Mouse (Mus musculus) intestine, embryonic 16.5 days (tissue): Measurements from ENCODE around the gene Fam187a. TPM values are rescaled to one million over a fixed set of nuclear protein-coding genes. Genes with fewer than 3 reads are reported as not detected.
A peak's percentile ranks its signal among the peaks of the same experiment; 100 is the strongest.

Experiments used
- ATAC-seq: fragments of 200-750 bp; cut with Nextera tagmentation; 2 replicates; pipeline ENCODE4 v1.8.0; 2017; ENCODE audit warnings: moderate TSS enrichment, moderate library complexity
- H3K27ac ChIP-seq: fragments of 300-500 bp; sonication (generic); 2 replicates; pipeline ENCODE4 v1.5.1; 2014; ENCODE audit warnings: mild to moderate bottlenecking, low read length
- H3K27me3 ChIP-seq: fragments of 300-500 bp; sonication (generic); replicated peaks from 2 replicates; pipeline ENCODE4 v1.6.1; 2014; ENCODE audit warnings: low read length, control low read depth, mixed read lengths; ENCODE audit not compliant: control insufficient read depth, insufficient read depth
- H3K36me3 ChIP-seq: fragments of 300-500 bp; sonication (generic); 2 replicates; pipeline ENCODE4 v1.6.1; 2014; ENCODE audit warnings: low read length, control low read depth; ENCODE audit not compliant: control insufficient read depth, insufficient read depth
- H3K4me1 ChIP-seq: fragments of 300-500 bp; sonication (generic); 2 replicates; pipeline ENCODE4 v1.6.1; 2014; ENCODE audit warnings: low read length, control low read depth, mixed read lengths; ENCODE audit not compliant: control insufficient read depth, insufficient read depth
- H3K4me2 ChIP-seq: fragments of 300-500 bp; sonication (generic); 2 replicates; pipeline ENCODE4 v1.6.1; 2014; ENCODE audit warnings: low read depth, low read length, control low read depth
- H3K4me3 ChIP-seq: fragments of 300-500 bp; sonication (generic); 2 replicates; pipeline ENCODE4 v1.5.1; 2014; ENCODE audit warnings: mild to moderate bottlenecking, low read length
- H3K9ac ChIP-seq: fragments of 300-500 bp; sonication (generic); 2 replicates; pipeline ENCODE4 v1.6.1; 2014; ENCODE audit warnings: low read depth, low read length
- H3K9me3 ChIP-seq: fragments of 300-500 bp; sonication (generic); 2 replicates; pipeline ENCODE4 v1.6.1; 2016; ENCODE audit warnings: low read length, control low read depth; ENCODE audit not compliant: control insufficient read depth
- WGBS: fragments of 180-500 bp; shearing (Covaris S2); extraction: QIAGEN DNeasy Blood & Tissue Kit; methylation state at CpG from one replicate; pipeline ENCODE4 v1.1.7; 2014; 5-methylcytosine and 5-hydroxymethylcytosine counted together
- polyA plus RNA-seq: library from polyadenylated mRNA; unstranded; fragments of >200 nt; fragmentation: Nextera tagmentation; extraction: Ambion mirVana; gene quantifications from 2 replicates; pipeline ENCODE4 v1.2.1, GENCODE M21; 2015

Gene Fam187a
- polyA plus RNA-seq, 1 experiment from 2014 or later = not detected

GRCm38 (mm10) chr11:102902107-102902506 is 17.1 kb downstream of the Fam187a start:
- Histone ChIP-seq H3K36me3 (peaks cover 4% of the 10 kb centered on the region; the same call in 1 of the 2 replicates), H3K4me3 (no peak overlapping the region), H3K4me2 (no peak overlapping the region), H3K9ac (no peak overlapping the region), H3K9me3 (no peaks in the 10 kb centered on the region), H3K4me1 (no peaks in the 10 kb centered on the region), H3K27me3 (no peaks in the 10 kb centered on the region), H3K27ac (no peak overlapping the region)
- no peak for ATAC-seq
- WGBS = 86% methylated on average over 5 of the region's 5 CpGs

DNA sequence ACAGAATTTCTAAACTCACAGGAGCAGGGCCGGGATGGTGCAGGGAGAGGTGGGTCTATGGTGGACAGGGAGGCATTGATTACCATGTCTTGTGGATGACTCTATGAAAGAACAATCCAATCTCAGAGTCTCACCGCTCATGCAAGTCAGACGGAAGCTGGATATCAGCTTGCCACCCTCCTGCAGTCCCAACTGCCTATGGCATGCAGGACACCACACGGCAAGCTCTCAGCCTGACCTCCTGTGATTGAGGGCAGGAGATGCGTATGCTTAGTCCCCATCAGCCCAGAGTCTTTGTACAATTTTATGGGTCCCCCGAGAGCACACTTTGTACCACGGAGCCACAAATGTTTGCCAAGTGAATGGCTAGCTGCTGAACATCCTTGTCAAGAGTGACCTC is 18.7 kb downstream of the Fam187a start:
- Histone ChIP-seq H3K9ac (no peak overlapping the region), H3K27me3 (no peaks in the 10 kb centered on the region), H3K4me1 (no peaks in the 10 kb centered on the region), H3K4me2 (no peak overlapping the region), H3K4me3 (no peak overlapping the region), H3K9me3 (no peaks in the 10 kb centered on the region), H3K27ac (no peak overlapping the region), H3K36me3 (peaks cover 7% of the 10 kb centered on the region; the same call in 1 of the 2 replicates)
- 69% methylated on average over 7 of the region's 7 CpGs for WGBS
- ATAC-seq = no peak

DNA sequence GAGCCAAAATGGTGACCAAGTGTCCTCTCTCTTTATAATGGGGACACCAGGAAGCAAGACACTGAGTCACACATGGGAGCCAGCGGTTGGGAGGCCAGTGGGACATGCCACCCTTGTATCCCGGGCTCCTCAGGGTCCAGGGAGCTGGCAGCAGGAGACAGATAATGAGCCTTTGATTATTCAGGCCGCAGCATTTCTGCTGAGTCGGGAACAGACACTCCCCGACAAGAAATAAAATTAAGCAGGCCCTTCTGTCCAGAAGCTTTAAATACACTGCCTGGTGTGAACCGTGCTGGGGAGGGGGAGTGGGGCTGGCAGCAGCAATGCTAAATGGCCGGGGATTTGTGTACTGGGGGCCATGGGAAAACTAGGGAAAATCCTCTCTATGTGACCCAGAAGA is 26.4 kb downstream of the Fam187a start:
- Histone ChIP-seq H3K9ac (no peak overlapping the region), H3K4me2 (no peak overlapping the region), H3K4me3 (no peak overlapping the region), H3K27me3 (no peaks in the 10 kb centered on the region), H3K27ac (no peak overlapping the region), H3K9me3 (no peaks in the 10 kb centered on the region), H3K36me3 (peaks cover 34% of the 10 kb centered on the region), H3K4me1 (no peaks in the 10 kb centered on the region)
- 69% methylated on average over 7 of the region's 7 CpGs for WGBS
- no peak for ATAC-seq

DNA sequence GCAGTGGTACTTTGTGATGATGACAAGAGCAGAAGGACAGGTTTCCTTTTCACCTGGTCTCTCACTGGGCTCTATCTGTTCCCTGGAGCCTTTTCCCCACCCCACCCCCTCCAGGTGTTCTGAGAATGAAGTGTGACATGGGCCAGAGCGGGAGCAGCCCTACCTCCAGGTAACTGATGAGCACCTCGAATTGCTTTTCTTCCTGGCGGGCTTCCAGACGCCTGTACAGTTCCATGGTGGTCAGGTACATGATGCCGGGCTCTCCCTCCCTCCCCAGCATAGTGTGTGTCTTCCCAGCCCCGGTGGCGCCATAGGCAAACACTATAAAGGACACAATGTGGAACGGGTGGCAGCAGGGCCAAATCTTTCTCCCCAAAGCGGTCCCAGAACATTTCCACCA is 30.4 kb downstream of the Fam187a start:
- WGBS = 90% methylated on average over 9 of the region's 9 CpGs
- Histone ChIP-seq H3K4me2 (no peak overlapping the region), H3K36me3 (peaks cover 23% of the 10 kb centered on the region), H3K9ac (no peak overlapping the region), H3K27ac (no peak overlapping the region), H3K9me3 (no peaks in the 10 kb centered on the region), H3K4me1 (no peaks in the 10 kb centered on the region), H3K4me3 (no peak overlapping the region), H3K27me3 (no peaks in the 10 kb centered on the region)
- no peak for ATAC-seq

GRCm38 (mm10) chr11:102918077-102918476 is 33.1 kb downstream of the Fam187a start:
- ATAC-seq = no peak
- Histone ChIP-seq H3K9me3 (no peaks in the 10 kb centered on the region), H3K27ac (no peak overlapping the region), H3K36me3 (peaks cover 21% of the 10 kb centered on the region), H3K4me2 (no peak overlapping the region), H3K4me3 (no peak overlapping the region), H3K9ac (no peak overlapping the region), H3K4me1 (peaks cover 6% of the 10 kb centered on the region; the same call in 1 of the 2 replicates), H3K27me3 (no peaks in the 10 kb centered on the region)
- 83% methylated on average over 4 of the region's 4 CpGs for WGBS

DNA sequence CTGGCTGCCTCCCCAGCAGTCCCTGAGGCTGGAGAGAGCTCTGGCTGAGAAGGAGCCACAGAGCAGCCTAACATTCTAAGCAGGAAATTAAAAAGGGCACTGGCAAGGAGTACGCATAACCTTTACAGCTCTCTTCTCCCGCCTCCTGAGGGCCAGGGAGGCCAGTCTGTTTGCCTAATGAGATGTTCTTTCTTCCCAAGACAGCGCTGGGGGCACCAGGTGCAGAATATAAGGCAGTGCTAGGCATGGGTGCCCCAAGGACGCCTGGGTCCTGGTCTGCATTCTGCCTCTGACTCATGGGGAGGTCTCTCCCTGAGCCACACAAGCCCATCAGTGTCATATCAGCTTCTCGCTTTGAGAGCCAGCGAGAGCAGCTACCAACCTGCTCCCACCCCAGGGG is 36.5 kb downstream of the Fam187a start:
- 78% methylated on average over 6 of the region's 6 CpGs for WGBS
- H3K9ac ChIP-seq = peak overlapping the region; percentile 17; the same call in 1 of the 2 replicates
- no peaks in the 10 kb centered on the region for H3K36me3 ChIP-seq
- H3K4me2 ChIP-seq = no peak overlapping the region
- H3K4me3 ChIP-seq = no peak overlapping the region
- H3K9me3 ChIP-seq = no peaks in the 10 kb centered on the region
- H3K27me3 ChIP-seq = no peaks in the 10 kb centered on the region
- peaks cover 6% of the 10 kb centered on the region; the same call in 1 of the 2 replicates for H3K4me1 ChIP-seq
- H3K27ac ChIP-seq = no peak overlapping the region
- no peak for ATAC-seq

DNA sequence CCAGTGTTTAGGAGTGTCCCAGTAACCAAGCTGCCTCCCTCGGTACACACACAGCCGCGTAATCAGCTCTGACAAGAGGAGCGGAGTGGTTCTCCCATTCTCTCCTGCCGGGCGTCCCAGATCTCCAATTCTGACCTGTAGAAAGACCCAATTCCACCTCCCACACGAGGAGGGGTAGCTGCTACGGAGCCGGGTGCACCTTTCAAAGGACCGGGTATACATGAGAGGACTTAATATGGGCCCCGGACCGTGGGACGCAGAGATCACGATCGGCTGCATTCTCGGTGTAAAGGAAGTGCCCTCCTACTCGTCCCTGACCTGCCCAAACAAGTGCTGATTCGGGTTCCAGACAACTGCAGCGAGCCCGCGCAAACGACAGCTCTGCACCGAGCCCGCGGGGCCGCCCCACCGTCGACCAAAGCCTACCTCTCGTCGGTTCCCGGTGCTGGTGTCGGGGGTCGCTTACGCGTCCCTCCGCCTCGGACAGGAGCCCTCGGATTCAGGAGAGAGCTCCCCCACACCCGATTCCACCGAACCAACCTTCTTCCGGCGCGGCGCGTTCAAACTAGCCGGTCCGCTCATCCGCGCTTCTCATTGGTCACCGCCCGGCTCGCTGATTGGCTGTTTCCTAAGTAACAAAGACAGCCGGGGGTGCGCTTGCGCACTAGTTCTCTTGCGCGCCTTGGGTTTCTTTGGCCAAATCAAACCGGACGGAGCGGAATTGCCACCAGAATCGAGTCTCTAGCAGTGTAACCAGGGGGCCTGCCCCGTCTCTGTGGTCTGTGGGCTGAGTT is 39.8 kb downstream of the Fam187a start, which contains the start of gene Kif18b:
Kif18b (minus strand) TSS at position 568 of the 794 bp plus-strand sequence.
- under 1% methylated on average over 62 of the region's 62 CpGs for WGBS
- peaks cover 6% of the 10 kb centered on the region; the same call in 1 of the 2 replicates for H3K4me1 ChIP-seq
- peak within 1 kb of the TSS; percentile 84 for H3K27ac ChIP-seq
- peak within 1 kb of the TSS; percentile 79 for H3K9ac ChIP-seq
- peak within 1 kb of the TSS; percentile 77 for H3K4me2 ChIP-seq
- H3K9me3 ChIP-seq = no peaks in the 10 kb centered on the region
- peak within 1 kb of the TSS; percentile 66 for H3K4me3 ChIP-seq
- no peaks in the 10 kb centered on the region for H3K36me3 ChIP-seq
- peak; percentile 97 for ATAC-seq
- no peaks in the 10 kb centered on the region for H3K27me3 ChIP-seq

DNA sequence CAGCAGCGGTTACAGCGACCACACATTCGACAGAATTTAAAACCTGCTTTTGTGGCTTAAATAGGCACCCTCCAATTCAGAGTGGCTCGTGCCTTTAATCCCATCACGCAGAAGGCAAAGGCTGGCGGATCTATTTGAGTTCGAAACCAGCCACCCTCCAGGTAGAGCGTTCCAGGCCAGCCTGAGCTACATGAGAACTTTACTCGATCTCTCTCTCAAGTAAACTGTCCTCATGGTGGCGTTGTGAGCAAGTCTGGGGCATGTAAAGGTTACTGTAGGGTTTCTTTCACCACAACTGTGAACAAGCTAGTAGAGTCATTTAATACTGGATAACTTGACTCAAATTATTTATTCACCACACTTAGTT is 40.4 kb downstream of the Fam187a start:
- H3K4me3 ChIP-seq = peak overlapping the region; percentile 66
- peak overlapping the region; percentile 77 for H3K4me2 ChIP-seq
- H3K27me3 ChIP-seq = no peaks in the 10 kb centered on the region
- peak overlapping the region; percentile 84 for H3K27ac ChIP-seq
- H3K9me3 ChIP-seq = no peaks in the 10 kb centered on the region
- no peaks in the 10 kb centered on the region for H3K36me3 ChIP-seq
- peak overlapping the region; percentile 67 for H3K9ac ChIP-seq
- peaks cover 6% of the 10 kb centered on the region; the same call in 1 of the 2 replicates for H3K4me1 ChIP-seq
- WGBS = under 1% methylated on average over 10 of the region's 10 CpGs
- peak; percentile 52; the same call in 1 of the 2 replicates for ATAC-seq

- Histone ChIP-seq H3K9me3 (no peaks in the 10 kb centered on the region), H3K9ac (no peak overlapping the region), H3K36me3 (no peaks in the 10 kb centered on the region), H3K4me1 (no peaks in the 10 kb centered on the region), H3K27ac (no peak overlapping the region), H3K4me3 (no peak overlapping the region), H3K4me2 (no peak overlapping the region), H3K27me3 (no peaks in the 10 kb centered on the region)
- no peak for ATAC-seq
- 91% methylated on average over 10 of the region's 10 CpGs for WGBS
Measured at GRCm38 (mm10) chr11:102930672-102931071, 45.7 kb downstream of the Fam187a start.
